Mouse (Mus musculus) hindlimb bud, embryonic 11.5 days (tissue): ENCODE measurements around the gene Fbn1.
A peak's percentile ranks its signal among the peaks of the same experiment; 100 is the strongest.

Experiments
- DNase-seq: peaks from one replicate; pipeline ENCODE4 v3.0.0-alpha.2; 2012; ENCODE audit warnings: low read depth, low spot score; ENCODE audit errors: extremely low spot score

The Fbn1 gene

GRCm38 (mm10) chr2:125501526-125501925, 6.3 kb downstream of the Fbn1 start:
- no peak for DNase-seq

GRCm38 (mm10) chr2:125498216-125498615, 9.6 kb downstream of the Fbn1 start:
- no peak for DNase-seq

- DNase-seq, result no peak
Observed at GRCm38 (mm10) chr2:125496696-125497095, 11.1 kb downstream of the Fbn1 start.

GRCm38 (mm10) chr2:125494831-125495812, 12.7 kb downstream of the Fbn1 start:
- DNase-seq, result no peak

- DNase-seq, result no peak
Observed at GRCm38 (mm10) chr2:125494291-125494690, 13.5 kb downstream of the Fbn1 start.

GRCm38 (mm10) chr2:125492050-125492900, 15.5 kb downstream of the Fbn1 start:
- DNase-seq, result peak; percentile 63

GRCm38 (mm10) chr2:125489979-125490378, 17.8 kb downstream of the Fbn1 start:
- DNase-seq, result no peak

- DNase-seq, result no peak
Observed at GRCm38 (mm10) chr2:125484910-125485309, 22.9 kb downstream of the Fbn1 start.

GRCm38 (mm10) chr2:125484164-125484563, 23.6 kb downstream of the Fbn1 start:
- no peak for DNase-seq

GRCm38 (mm10) chr2:125481531-125482317, 26.1 kb downstream of the Fbn1 start:
- DNase-seq, result no peak

GRCm38 (mm10) chr2:125481116-125481515, 26.7 kb downstream of the Fbn1 start:
- DNase-seq, result no peak

GRCm38 (mm10) chr2:125480057-125480456, 27.7 kb downstream of the Fbn1 start:
- DNase-seq, result no peak

- DNase-seq, result no peak
Observed at GRCm38 (mm10) chr2:125478705-125479104, 29.1 kb downstream of the Fbn1 start.

- DNase-seq, result no peak
Observed at GRCm38 (mm10) chr2:125477367-125477766, 30.4 kb downstream of the Fbn1 start.

GRCm38 (mm10) chr2:125476231-125476630, 31.6 kb downstream of the Fbn1 start:
- no peak for DNase-seq

- DNase-seq, result no peak
Observed at GRCm38 (mm10) chr2:125474690-125475089, 33.1 kb downstream of the Fbn1 start.

- no peak for DNase-seq
Observed at GRCm38 (mm10) chr2:125473228-125473627, 34.6 kb downstream of the Fbn1 start.

- no peak for DNase-seq
Observed at GRCm38 (mm10) chr2:125471721-125472120, 36.1 kb downstream of the Fbn1 start.

- no peak for DNase-seq
Observed at GRCm38 (mm10) chr2:125470553-125471295, 37.1 kb downstream of the Fbn1 start.

GRCm38 (mm10) chr2:125464036-125464435, 43.8 kb downstream of the Fbn1 start:
- DNase-seq, result no peak
